Comparison of ENCODE assay signal across 8 mouse cellular contexts in the genomic region with DNA sequence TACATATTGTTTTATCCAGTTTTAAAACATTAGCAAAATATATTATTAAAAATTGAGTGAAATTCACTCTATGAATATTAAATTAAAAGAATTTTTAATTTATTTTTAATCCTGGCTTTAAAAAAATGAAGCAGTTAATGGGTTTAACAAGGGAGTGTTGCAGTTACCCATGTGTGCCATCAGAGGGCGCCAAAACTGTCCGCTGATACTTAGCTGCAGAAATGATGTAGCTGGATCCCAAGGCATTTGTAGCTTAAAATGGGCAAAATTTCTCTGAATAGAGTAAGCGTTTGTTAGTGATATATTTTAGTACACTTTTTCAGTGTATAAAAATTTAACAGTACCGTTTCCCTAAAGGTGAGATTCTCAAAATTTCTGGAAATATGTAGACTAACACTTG. TPM values are rescaled to one million over a fixed set of nuclear protein-coding genes. Genes with fewer than 3 reads are reported as not detected.
DNase-seq lines count a peak whose midpoint lies in the region; ATAC-seq lines count a peak whose summit lies in the region.
"Had no signal": no experiment of that assay in that cellular context is flagged by ENCODE, and none has a peak within 500 bp of the region (broad histone marks: within the 10 kb centered on the region; RNA-seq: fewer than 3 reads in every experiment).

No protein-coding gene starts in this region.

- no peak overlapping the region for H3K27ac ChIP-seq in midbrain, embryonic 14.5 days (replicated peaks; ENCODE audit: low read depth, low read length)
- H3K27ac ChIP-seq in midbrain, embryonic 15.5 days: no peak overlapping the region
- H3K27ac ChIP-seq in limb, embryonic 10.5 days: no peak overlapping the region
- H3K27ac ChIP-seq: limb, embryonic 12.5 days had no signal

- no peak overlapping the region for H3K9ac ChIP-seq in midbrain, embryonic 14.5 days (replicated peaks; ENCODE audit: low read length)
- no peak overlapping the region for H3K9ac ChIP-seq in midbrain, embryonic 15.5 days
- H3K9ac ChIP-seq: limb, embryonic 12.5 days had no signal

- no peaks in the 10 kb centered on the region for H3K4me1 ChIP-seq in midbrain, embryonic 14.5 days (ENCODE audit: control insufficient read depth, insufficient read depth, low read length)
- H3K4me1 ChIP-seq in midbrain, embryonic 15.5 days: no peaks in the 10 kb centered on the region
- no peaks in the 10 kb centered on the region for H3K4me1 ChIP-seq in limb, embryonic 10.5 days

- H3K9me3 ChIP-seq in midbrain, embryonic 14.5 days (ENCODE audit: control insufficient read depth, low read length): no peaks in the 10 kb centered on the region
- H3K9me3 ChIP-seq in midbrain, embryonic 15.5 days: no peaks in the 10 kb centered on the region
- no peaks in the 10 kb centered on the region for H3K9me3 ChIP-seq in limb, embryonic 10.5 days (replicated peaks)
- H3K9me3 ChIP-seq: limb, embryonic 12.5 days had no signal

- peak; percentile 88 for DNase-seq in midbrain, embryonic 14.5 days
- peak; percentile 9 for DNase-seq in WW6 (ENCODE audit: low read depth, low spot score)
- DNase-seq in cerebellum, postnatal 10 days: peak; percentile 76 to 77
- DNase-seq in heart, postnatal 4 days: peak; percentile 74
- DNase-seq in limb, embryonic 10.5 days (ENCODE audit: low spot score): peak; percentile 61
- peak; percentile 63 to 76 for DNase-seq in right cerebral cortex, adult 2 months (ENCODE audit: low spot score in 2 of 2)

- 6% methylated on average over 4 of the region's 4 CpGs for WGBS in midbrain, embryonic 14.5 days
- WGBS in midbrain, embryonic 15.5 days: 8% methylated on average over 4 of the region's 4 CpGs
- 11% methylated on average over 4 of the region's 4 CpGs for WGBS in limb, embryonic 10.5 days

- H3K36me3 ChIP-seq in midbrain, embryonic 14.5 days (ENCODE audit: control insufficient read depth, insufficient read depth, low read length): no peaks in the 10 kb centered on the region
- no peaks in the 10 kb centered on the region for H3K36me3 ChIP-seq in midbrain, embryonic 15.5 days (replicated peaks)
- no peaks in the 10 kb centered on the region for H3K36me3 ChIP-seq in limb, embryonic 10.5 days
- H3K36me3 ChIP-seq: limb, embryonic 12.5 days had no signal

- H3K27me3 ChIP-seq in midbrain, embryonic 14.5 days (ENCODE audit: control insufficient read depth, insufficient read depth, low read length): no peaks in the 10 kb centered on the region
- H3K27me3 ChIP-seq in midbrain, embryonic 15.5 days (replicated peaks): no peaks in the 10 kb centered on the region
- no peaks in the 10 kb centered on the region for H3K27me3 ChIP-seq in limb, embryonic 10.5 days (ENCODE audit: low read depth, poor library complexity, severe bottlenecking)
- H3K27me3 ChIP-seq: limb, embryonic 12.5 days had no signal

- H3K4me2 ChIP-seq in midbrain, embryonic 14.5 days (ENCODE audit: low read length): no peak overlapping the region
- H3K4me2 ChIP-seq in midbrain, embryonic 15.5 days: no peak overlapping the region
- H3K4me2 ChIP-seq: limb, embryonic 12.5 days had no signal

- ATAC-seq in midbrain, embryonic 14.5 days (ENCODE audit: low FRiP score, low TSS enrichment): no peak
- ATAC-seq in midbrain, embryonic 15.5 days (replicated peaks): no peak

- H3K4me3 ChIP-seq in midbrain, embryonic 14.5 days (replicated peaks; ENCODE audit: low read depth, low read length): no peak overlapping the region
- no peak overlapping the region for H3K4me3 ChIP-seq in midbrain, embryonic 15.5 days
- H3K4me3 ChIP-seq in limb, embryonic 10.5 days: no peak overlapping the region
- H3K4me3 ChIP-seq: limb, embryonic 12.5 days had no signal

RNA-seq across cellular contexts. Expression of a gene that starts 37.5 kb away (rescaled TPM):
- 28.3 and 34.4 TPM in 2 replicates for polyA plus RNA-seq in midbrain, embryonic 14.5 days (2014; fragmentation: Nextera tagmentation; extraction: Ambion mirVana)
- polyA plus RNA-seq in midbrain, embryonic 15.5 days (2015; fragmentation: Nextera tagmentation; extraction: Ambion mirVana): 33.3 and 37.6 TPM in 2 replicates
- total RNA-seq in heart, postnatal 4 days (2021): 10 to 100 TPM; 42.0 to 51.8 TPM
- 49.3 and 52.5 TPM in 2 replicates for polyA plus RNA-seq in limb, embryonic 10.5 days (2016; fragmentation: Nextera tagmentation; extraction: Ambion mirVana)

Comparison
In these comparisons a context has a peak if more than half of its experiments do, and no peak if none do; other contexts are left out.
1. DNase-seq: peak in every context shown above with its lines; median percentile 88 in midbrain, embryonic 14.5 days; 76 in cerebellum, postnatal 10 days; 74 in heart, postnatal 4 days; 70 in right cerebral cortex, adult 2 months; 61 in limb, embryonic 10.5 days; 9 in WW6.